Mouse (Mus musculus) embryo, embryonic 9.5 days (tissue): Measurements from ENCODE around the gene Dhx9.
"Not testable (repeated sequence)": the region's sequence is repeated elsewhere in the genome, so short reads cannot be mapped to it uniquely, and the experiment has no call there.

ENCODE experiments used
- DNase-seq: peaks from one replicate; pipeline ENCODE4 v3.0.0-alpha.2; 2017; ENCODE audit errors: extremely low spot score

Dhx9 gene

GRCm38 (mm10) chr1:153424271-153424670 lies 63.2 kb downstream of the Dhx9 start:
- no peak for DNase-seq

- not testable (repeated sequence) for DNase-seq
Measured at GRCm38 (mm10) chr1:153417805-153418204, 69.7 kb downstream of the Dhx9 start.

- DNase-seq: not testable (repeated sequence)
Measured at GRCm38 (mm10) chr1:153416271-153416832, 71.1 kb downstream of the Dhx9 start.

GRCm38 (mm10) chr1:153415742-153416141 lies 71.7 kb downstream of the Dhx9 start:
- not testable (repeated sequence) for DNase-seq

GRCm38 (mm10) chr1:153414962-153415361 lies 72.5 kb downstream of the Dhx9 start:
- no peak for DNase-seq

- DNase-seq: not testable (repeated sequence)
Measured at GRCm38 (mm10) chr1:153414114-153414723, 73.2 kb downstream of the Dhx9 start.

GRCm38 (mm10) chr1:153413397-153414020 lies 74.0 kb downstream of the Dhx9 start:
- not testable (repeated sequence) for DNase-seq

- DNase-seq: not testable (repeated sequence)
Measured at GRCm38 (mm10) chr1:153412663-153413396, 74.6 kb downstream of the Dhx9 start.

GRCm38 (mm10) chr1:153411723-153412122 lies 75.7 kb downstream of the Dhx9 start:
- DNase-seq: no peak

- not testable (repeated sequence) for DNase-seq
Measured at GRCm38 (mm10) chr1:153410915-153411314, 76.5 kb downstream of the Dhx9 start.

GRCm38 (mm10) chr1:153408296-153408695 lies 79.2 kb downstream of the Dhx9 start:
- not testable (repeated sequence) for DNase-seq

GRCm38 (mm10) chr1:153407641-153408040 lies 79.8 kb downstream of the Dhx9 start:
- not testable (repeated sequence) for DNase-seq
